Mouse (Mus musculus): ENCODE results near the gene Osbp2. TPM values are rescaled to one million over a fixed set of nuclear protein-coding genes. Genes with fewer than 3 reads are reported as not detected.

Osbp2 gene
- polyA plus RNA-seq, 1 experiment = 1.3 TPM

DNA sequence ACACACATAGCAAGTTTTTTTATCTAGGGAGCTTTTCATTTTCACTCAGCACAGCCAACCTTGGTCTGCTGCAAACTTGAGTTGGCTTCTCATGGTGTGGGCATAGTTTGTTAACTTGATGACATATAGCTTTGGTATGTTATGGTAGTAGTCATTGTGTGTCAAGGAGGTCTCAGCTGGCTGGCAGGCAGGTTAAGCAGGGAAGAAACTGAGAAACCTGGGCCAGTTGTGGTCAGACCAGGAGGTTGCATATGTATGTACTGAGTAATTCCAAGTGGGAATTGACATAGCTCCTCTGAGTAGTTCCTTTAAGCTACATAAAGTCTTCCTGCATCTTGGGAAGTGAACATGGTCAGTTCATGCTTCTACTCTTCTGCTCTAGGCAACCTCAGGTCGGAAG is 179.5 kb downstream of the Osbp2 start:
- Histone ChIP-seq H3K79me2 (ENCODE audit: control insufficient read depth, insufficient read depth) (no peaks in the 10 kb centered on the region), H3ac (ENCODE audit: control insufficient read depth, insufficient read length) (no peak overlapping the region), H3K36me3 (ENCODE audit: control insufficient read depth, insufficient read depth) (peaks cover 86% of the 10 kb centered on the region), H3K4me3 (no peak overlapping the region), H3K4me2 (ENCODE audit: low read depth) (no peak overlapping the region), H3K27me3 (ENCODE audit: control insufficient read depth, insufficient read depth, insufficient read length) (no peaks in the 10 kb centered on the region)
- no peak for TF ChIP-seq REST (IDR thresholded peaks at IDR 0.05; ENCODE audit: insufficient read depth, insufficient read length)
- no peak for TF ChIP-seq USF1 (IDR thresholded peaks at IDR 0.05; ENCODE audit: low read depth)
- TF ChIP-seq E2F4 (IDR thresholded peaks at IDR 0.05; ENCODE audit: insufficient read depth) = no peak
- no peak for TF ChIP-seq MYOG (IDR thresholded peaks at IDR 0.05; ENCODE audit: control insufficient read depth in 1 of 3, insufficient read depth in 1 of 3, insufficient read length in 2 of 3, low read depth in 2 of 3)
- TF ChIP-seq TCF3 (IDR thresholded peaks at IDR 0.05; ENCODE audit: insufficient read length, low read depth) = no peak
- TF ChIP-seq MYOD1 (IDR thresholded peaks at IDR 0.05; ENCODE audit: control insufficient read depth in 1 of 3, insufficient read length in 2 of 3, low read depth in 2 of 3) = no peak

DNA sequence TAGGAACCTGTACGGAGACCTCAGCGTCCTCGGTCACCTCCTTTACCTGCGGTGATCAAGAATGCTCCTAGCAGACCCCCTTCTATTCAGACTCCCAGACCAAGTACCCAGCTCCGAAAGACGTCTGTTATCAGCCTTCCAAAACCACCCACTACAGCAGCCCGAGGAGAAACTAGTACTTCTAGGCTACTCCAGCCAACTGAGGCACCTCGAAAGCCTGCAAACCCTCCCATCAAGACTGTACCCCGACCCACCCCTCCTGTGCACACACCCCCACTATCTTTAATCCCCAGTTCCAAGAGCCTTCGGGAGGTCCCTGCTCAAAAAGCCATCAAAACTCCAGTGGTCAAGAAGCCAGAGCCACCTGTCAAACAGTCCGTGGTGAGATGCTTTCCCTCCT is 180.0 kb downstream of the Osbp2 start:
- H3K79me2 ChIP-seq (ENCODE audit: control insufficient read depth, insufficient read depth) = no peaks in the 10 kb centered on the region
- no peak for TF ChIP-seq TCF3 (IDR thresholded peaks at IDR 0.05; ENCODE audit: insufficient read length, low read depth)
- TF ChIP-seq MYOD1 (IDR thresholded peaks at IDR 0.05; ENCODE audit: control insufficient read depth in 1 of 3, insufficient read length in 2 of 3, low read depth in 2 of 3) = no peak
- no peak for TF ChIP-seq USF1 (IDR thresholded peaks at IDR 0.05; ENCODE audit: low read depth)
- TF ChIP-seq MAX (IDR thresholded peaks at IDR 0.05; ENCODE audit: low read depth) = no peak
- no peak for TF ChIP-seq E2F4 (IDR thresholded peaks at IDR 0.05; ENCODE audit: insufficient read depth)

DNA sequence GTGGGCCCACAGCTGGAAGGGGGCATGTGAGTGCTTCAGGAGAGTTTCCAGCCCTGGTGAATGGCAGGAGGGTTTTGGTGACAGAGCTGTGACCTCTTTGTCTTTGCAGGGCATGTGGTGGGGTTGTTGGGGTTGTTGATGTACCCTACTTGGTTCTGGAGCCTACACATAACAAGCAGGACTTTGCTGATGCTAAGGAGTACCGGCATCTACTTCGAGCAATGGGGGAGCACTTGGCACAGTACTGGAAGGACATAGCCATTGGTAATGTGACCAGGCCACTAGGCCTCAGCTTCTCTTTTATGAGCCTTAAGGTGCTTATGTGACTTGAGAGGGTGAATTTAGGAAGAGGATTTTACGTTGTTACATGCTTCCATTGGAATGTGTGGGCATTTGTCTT is 183.9 kb downstream of the Osbp2 start:
- TF ChIP-seq CEBPB (IDR thresholded peaks at IDR 0.05; ENCODE audit: insufficient read depth, poor library complexity, severe bottlenecking) (no peak), MYOG (IDR thresholded peaks at IDR 0.05; ENCODE audit: control insufficient read depth in 1 of 3, insufficient read depth in 1 of 3, insufficient read length in 2 of 3, low read depth in 2 of 3) (no peak)

More for the DNA sequence above, 180.0 kb downstream of the Osbp2 start:
- Histone ChIP-seq H3K36me3 (ENCODE audit: control insufficient read depth, insufficient read depth) (peaks cover 86% of the 10 kb centered on the region), H3K4me3 (no peak overlapping the region), H3ac (ENCODE audit: control insufficient read depth, insufficient read length) (no peak overlapping the region), H3K4me2 (ENCODE audit: low read depth) (no peak overlapping the region), H3K27me3 (ENCODE audit: control insufficient read depth, insufficient read depth, insufficient read length) (no peaks in the 10 kb centered on the region)

DNA sequence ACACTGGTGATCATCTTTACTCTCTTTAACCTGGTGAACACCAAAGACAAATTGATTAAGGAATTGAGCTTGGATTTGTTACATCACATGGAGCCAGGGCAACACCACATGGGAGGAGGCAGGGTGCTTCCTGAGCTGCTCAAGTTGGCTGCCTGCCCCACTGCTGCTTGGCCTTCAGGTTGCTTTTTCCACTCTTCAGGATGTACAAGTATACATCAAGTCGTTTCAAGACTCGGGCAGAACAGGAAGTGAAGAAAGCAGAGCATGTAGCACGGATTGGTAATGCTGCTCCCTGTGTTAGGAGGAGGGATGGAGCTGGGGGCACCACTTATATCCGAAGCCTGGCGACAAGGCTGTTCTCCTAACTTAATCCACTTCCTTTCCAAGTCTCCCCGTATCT is 186.5 kb downstream of the Osbp2 start:
- Histone ChIP-seq H3ac (ENCODE audit: control insufficient read depth, insufficient read length) (no peak overlapping the region), H3K27me3 (ENCODE audit: control insufficient read depth, insufficient read depth, insufficient read length) (no peaks in the 10 kb centered on the region), H3K79me2 (ENCODE audit: control insufficient read depth, insufficient read depth) (no peaks in the 10 kb centered on the region)

More for the DNA sequence above, 183.9 kb downstream of the Osbp2 start:
- peaks cover 89% of the 10 kb centered on the region for H3K36me3 ChIP-seq (ENCODE audit: control insufficient read depth, insufficient read depth)
- H3ac ChIP-seq (ENCODE audit: control insufficient read depth, insufficient read length) = no peak overlapping the region
- H3K4me2 ChIP-seq (ENCODE audit: low read depth) = no peak overlapping the region
- no peak overlapping the region for H3K4me3 ChIP-seq
- no peaks in the 10 kb centered on the region for H3K79me2 ChIP-seq (ENCODE audit: control insufficient read depth, insufficient read depth)
- no peaks in the 10 kb centered on the region for H3K27me3 ChIP-seq (ENCODE audit: control insufficient read depth, insufficient read depth, insufficient read length)

DNA sequence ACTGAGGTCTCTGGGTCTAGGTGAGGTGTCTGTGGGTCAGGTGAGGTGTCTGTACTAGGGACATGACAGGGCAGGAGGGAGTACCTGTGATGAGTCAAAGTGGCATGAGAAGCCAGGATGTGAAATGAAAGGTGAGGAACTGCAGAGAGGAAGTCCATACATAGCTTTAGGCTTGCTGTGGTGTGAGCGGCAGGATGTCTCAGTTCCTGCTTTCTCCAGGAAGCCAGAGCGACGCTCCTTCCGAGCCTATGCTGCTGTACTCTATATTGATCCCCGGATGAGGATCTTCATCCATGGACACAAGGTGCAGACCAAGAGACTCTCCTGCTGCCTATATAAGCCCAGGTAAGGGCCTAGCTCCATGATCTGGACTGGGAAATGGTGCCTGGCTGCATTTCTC is 187.3 kb downstream of the Osbp2 start:
- Histone ChIP-seq H3K4me3 (no peak overlapping the region), H3K27me3 (ENCODE audit: control insufficient read depth, insufficient read depth, insufficient read length) (no peaks in the 10 kb centered on the region)

More for the DNA sequence above, 186.5 kb downstream of the Osbp2 start:
- no peak for TF ChIP-seq MAX (IDR thresholded peaks at IDR 0.05; ENCODE audit: low read depth)
- TF ChIP-seq MYOG (IDR thresholded peaks at IDR 0.05; ENCODE audit: control insufficient read depth in 1 of 3, insufficient read depth in 1 of 3, insufficient read length in 2 of 3, low read depth in 2 of 3) = no peak
- TF ChIP-seq POLR2AphosphoS2 (IDR thresholded peaks at IDR 0.05; ENCODE audit: insufficient read length, low read depth) = no peak
- TF ChIP-seq TCF3 (IDR thresholded peaks at IDR 0.05; ENCODE audit: insufficient read length, low read depth) = no peak
- TF ChIP-seq TCF12 (IDR thresholded peaks at IDR 0.05; ENCODE audit: insufficient read depth, poor library complexity, severe bottlenecking) = no peak
- Histone ChIP-seq H3K4me2 (ENCODE audit: low read depth) (no peak overlapping the region), H3K36me3 (ENCODE audit: control insufficient read depth, insufficient read depth) (peaks cover 89% of the 10 kb centered on the region), H3K4me3 (no peak overlapping the region)

More for the DNA sequence above, 187.3 kb downstream of the Osbp2 start:
- no peak overlapping the region for H3K4me2 ChIP-seq (ENCODE audit: low read depth)
- no peaks in the 10 kb centered on the region for H3K79me2 ChIP-seq (ENCODE audit: control insufficient read depth, insufficient read depth)
- H3ac ChIP-seq (ENCODE audit: control insufficient read depth, insufficient read length) = no peak overlapping the region
- peaks cover 89% of the 10 kb centered on the region for H3K36me3 ChIP-seq (ENCODE audit: control insufficient read depth, insufficient read depth)
- TF ChIP-seq E2F4 (IDR thresholded peaks at IDR 0.05; ENCODE audit: insufficient read depth) (no peak), REST (IDR thresholded peaks at IDR 0.05; ENCODE audit: insufficient read depth, insufficient read length) (no peak), POLR2A (IDR thresholded peaks at IDR 0.05; ENCODE audit: insufficient read length, low read depth) (no peak), CEBPB (IDR thresholded peaks at IDR 0.05; ENCODE audit: insufficient read depth, poor library complexity, severe bottlenecking) (no peak), USF1 (IDR thresholded peaks at IDR 0.05; ENCODE audit: low read depth) (no peak), TCF3 (IDR thresholded peaks at IDR 0.05; ENCODE audit: insufficient read length, low read depth) (no peak), MYOD1 (IDR thresholded peaks at IDR 0.05; ENCODE audit: control insufficient read depth in 1 of 3, insufficient read length in 2 of 3, low read depth in 2 of 3) (no peak), MAX (IDR thresholded peaks at IDR 0.05; ENCODE audit: low read depth) (no peak), MYOG (IDR thresholded peaks at IDR 0.05; ENCODE audit: control insufficient read depth in 1 of 3, insufficient read depth in 1 of 3, insufficient read length in 2 of 3, low read depth in 2 of 3) (no peak), SRF (IDR thresholded peaks at IDR 0.05; ENCODE audit: control insufficient read depth, insufficient read length, low read depth) (no peak), TCF12 (IDR thresholded peaks at IDR 0.05; ENCODE audit: insufficient read depth, poor library complexity, severe bottlenecking) (no peak), POLR2AphosphoS2 (IDR thresholded peaks at IDR 0.05; ENCODE audit: insufficient read length, low read depth) (no peak)
